Mouse (Mus musculus): ENCODE results near the gene Galnt17.

The Galnt17 gene

DNA sequence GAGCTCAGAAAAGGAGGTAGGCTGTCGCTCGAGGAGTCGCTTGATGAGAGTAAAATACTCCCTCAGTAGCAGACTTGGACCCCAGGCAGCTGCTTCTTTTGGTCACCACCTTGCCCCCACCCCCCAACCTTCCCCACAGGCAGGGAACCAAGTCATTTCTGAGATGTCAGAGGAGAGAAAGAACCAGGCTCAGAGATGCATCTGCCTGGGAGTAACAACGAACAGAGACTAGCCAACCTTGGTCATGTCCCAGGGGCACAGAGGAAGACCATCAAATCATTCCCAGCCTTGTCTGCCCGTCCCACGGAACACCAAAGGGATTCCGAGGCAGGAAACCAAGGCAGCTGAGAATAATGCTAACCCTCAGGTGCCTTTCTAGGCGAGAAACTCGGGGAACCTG, 293.0 kb downstream of the Galnt17 start:
- DNase-seq, result no peak

- DNase-seq, result no peak
Measured at GRCm38 (mm10) chr5:131013816-131014215, 294.5 kb downstream of the Galnt17 start.

GRCm38 (mm10) chr5:131013101-131013500, 295.2 kb downstream of the Galnt17 start:
- no peak for DNase-seq

- DNase-seq, result no peak
Measured at GRCm38 (mm10) chr5:131009510-131009909, 298.8 kb downstream of the Galnt17 start.

- no peak for DNase-seq
Measured at GRCm38 (mm10) chr5:131008507-131008906, 299.8 kb downstream of the Galnt17 start.

- DNase-seq, result no peak
Measured at GRCm38 (mm10) chr5:131007871-131008505, 300.3 kb downstream of the Galnt17 start.

GRCm38 (mm10) chr5:131007198-131007597, 301.1 kb downstream of the Galnt17 start:
- DNase-seq, result peak; percentile 94

DNA sequence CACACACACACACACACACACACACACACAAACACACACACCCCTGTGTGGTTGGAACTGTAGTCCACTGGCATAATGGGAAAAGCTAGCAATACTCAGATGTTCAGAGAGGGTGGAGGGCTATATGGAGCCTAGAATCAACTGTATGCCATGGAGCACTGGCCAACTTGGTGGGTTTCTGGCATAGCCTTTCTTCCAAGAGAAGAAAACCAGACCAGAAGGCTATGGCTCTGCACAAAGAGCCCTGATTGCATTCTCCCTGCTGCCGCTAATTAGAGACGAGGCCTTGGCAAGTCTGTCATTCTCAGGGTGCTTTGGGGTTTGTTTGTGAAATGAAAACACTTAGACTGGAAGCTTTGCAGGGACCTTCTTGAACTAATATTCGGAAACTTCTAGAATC, 301.8 kb downstream of the Galnt17 start:
- peak; percentile 38 for DNase-seq

DNA sequence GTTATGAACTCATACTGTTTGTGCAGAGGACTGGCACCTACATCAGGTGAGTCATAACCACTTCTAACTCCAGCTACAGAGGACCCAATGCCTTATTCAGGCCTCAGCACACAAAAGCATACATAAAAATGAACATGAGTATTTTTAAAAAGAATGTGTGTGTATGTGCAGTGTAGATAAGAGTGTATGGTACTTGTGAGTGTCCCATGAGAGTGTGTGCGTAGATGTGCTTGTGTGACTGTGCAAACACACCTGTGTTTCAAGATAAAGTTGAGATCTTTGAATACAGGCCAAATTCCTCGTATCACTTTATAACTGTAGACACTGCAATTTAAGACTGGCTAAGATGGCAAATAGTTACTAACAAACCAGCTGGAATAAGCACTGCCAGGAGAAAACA, 307.7 kb downstream of the Galnt17 start:
- no peak for DNase-seq

- no peak for DNase-seq
Measured at GRCm38 (mm10) chr5:130979321-130979720, 329.0 kb downstream of the Galnt17 start.

DNA sequence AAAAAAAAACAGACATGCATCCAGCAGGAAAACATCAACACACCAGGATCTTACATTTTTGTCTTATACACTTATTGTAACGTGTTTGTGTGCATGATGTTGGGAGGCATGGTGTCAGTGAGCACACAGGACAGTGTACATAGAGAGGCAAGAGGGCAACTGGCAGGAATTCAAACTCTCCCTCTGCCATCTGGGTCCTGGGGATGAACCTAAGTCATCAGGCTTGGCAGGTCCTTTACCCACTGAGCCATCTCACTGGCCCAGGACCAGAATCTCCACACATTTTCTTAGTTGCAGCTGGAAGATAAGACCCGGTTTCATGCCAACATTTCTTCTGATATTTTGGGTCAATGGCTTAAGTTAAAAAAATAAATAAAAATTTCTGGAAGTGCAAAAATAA, 329.4 kb downstream of the Galnt17 start:
- DNase-seq, result no peak

DNA sequence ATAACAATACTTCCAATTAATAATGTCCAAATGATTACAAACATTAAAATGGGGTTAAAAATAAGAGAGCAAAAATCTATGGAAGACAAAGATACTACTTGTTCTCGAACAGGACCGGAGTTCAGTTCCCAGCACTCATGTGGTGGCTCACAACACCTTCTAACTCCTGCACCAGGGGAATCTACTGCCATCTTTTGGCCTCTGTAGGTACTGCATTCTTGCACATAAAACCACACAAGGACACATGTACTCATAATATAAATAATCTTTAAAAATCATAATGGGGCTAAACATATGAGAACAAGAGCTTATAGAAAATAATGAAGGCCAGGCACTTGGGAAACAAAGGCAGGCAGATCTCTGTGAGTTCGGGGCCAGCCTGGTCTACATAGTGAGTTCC, 330.3 kb downstream of the Galnt17 start:
- DNase-seq, result no peak

GRCm38 (mm10) chr5:130952361-130952760, 355.9 kb downstream of the Galnt17 start:
- DNase-seq, result peak; percentile 64

DNA sequence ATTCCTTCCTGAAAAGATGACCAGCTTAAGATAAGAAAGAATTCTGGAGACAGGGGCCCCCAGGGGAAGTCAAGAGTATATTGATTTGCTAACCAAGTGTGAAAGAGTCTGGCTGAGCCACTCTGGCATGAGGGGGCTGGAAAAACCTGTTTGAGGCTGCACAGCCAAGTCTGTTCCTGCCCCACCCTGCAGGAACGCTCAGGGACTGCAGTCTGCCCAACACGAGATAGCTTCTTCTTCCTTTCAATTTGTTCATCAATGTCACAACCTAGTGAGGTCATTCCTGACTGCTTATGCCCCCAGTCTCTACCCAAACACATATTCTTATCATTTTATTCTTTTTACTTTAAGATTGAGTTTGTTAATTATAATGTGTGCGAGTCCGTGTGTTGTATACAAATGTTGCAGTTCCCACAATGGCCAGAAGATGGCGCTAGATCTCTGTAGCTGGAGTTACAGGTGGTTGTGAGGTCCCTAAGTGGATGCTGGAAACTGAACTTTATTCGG, 357.4 kb downstream of the Galnt17 start:
- no peak for DNase-seq

DNA sequence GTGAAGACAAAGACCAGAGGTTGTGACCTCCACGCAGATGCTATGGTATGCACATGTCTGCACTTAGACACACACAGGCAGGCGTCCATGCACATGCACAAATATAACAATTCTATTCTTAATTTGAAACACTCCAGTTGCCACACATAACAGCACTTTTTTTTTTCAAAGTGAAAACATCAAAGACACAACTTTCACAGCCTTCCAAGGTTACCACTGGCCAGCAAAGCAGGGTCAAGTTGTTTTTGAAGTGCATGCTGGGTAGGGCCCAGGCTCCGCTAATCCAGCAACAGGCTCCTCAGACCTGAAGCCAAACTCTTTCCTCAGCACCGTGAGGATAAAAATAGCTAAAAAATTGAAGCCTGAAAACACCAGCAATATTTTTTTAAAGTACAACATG, 357.9 kb downstream of the Galnt17 start:
- DNase-seq, result no peak

- DNase-seq, result peak; percentile 37
Measured at GRCm38 (mm10) chr5:130949710-130950109, 358.6 kb downstream of the Galnt17 start.

GRCm38 (mm10) chr5:130938911-130939608, 369.2 kb downstream of the Galnt17 start:
- peak; percentile 75 for DNase-seq

DNA sequence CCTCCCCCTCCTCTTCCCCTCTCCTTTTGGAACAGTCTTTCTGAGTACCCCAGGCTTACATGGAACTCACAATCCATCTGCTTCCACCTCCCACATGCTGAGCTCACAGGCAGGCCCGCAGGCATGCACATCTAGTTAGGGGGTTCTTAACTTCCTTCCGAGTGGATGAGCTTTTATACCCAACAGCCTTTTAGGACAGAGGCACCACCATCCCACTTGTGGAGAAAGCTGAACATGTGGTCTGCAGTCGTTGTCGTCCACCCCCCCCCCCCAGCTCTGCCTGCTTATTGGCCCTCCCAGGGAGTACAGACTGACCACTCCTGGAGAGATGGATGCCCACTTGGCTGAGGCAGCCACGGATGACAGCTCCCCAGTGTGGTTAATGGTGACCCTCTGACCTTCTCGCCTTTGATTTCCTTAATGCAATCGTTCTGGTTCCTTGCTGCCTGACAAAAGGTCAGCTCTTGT, 370.0 kb downstream of the Galnt17 start:
- peak; percentile 76 for DNase-seq

DNA sequence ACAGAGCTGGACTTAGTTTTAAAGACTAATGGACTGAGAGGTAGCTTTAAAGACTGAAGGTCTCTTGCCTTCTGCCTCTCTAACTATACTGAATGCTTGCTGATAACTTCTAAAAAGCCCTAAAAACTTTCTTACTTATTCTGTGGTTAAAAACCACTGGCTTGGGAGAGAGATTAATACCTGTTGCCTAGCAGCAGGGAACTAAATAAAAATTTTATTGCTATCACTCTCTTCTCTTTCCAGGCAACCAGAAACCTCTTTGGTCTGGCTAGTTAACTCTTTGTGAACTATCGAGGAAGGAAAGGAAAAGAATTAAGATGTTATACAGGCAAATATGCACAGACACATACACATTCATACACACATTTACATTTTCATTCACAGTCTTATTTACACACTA, 377.3 kb downstream of the Galnt17 start:
- DNase-seq, result no peak

DNA sequence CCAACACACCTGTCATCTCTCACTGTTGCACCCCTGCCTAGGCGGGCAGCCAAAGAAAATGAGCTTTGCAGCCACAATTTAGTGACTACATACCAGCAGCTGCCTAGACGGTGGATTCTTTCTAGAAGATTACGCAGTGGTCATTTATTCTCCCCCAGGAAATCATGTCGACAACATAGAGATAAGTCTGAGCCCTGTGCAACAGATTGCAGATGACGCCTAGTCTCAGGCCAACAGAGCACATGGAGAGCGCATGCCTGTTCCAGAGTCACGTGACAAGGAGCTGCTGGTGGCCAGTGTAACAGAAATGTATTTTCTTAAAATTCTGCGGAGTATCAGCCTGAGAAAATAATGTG, 380.5 kb downstream of the Galnt17 start:
- no peak for DNase-seq

DNA sequence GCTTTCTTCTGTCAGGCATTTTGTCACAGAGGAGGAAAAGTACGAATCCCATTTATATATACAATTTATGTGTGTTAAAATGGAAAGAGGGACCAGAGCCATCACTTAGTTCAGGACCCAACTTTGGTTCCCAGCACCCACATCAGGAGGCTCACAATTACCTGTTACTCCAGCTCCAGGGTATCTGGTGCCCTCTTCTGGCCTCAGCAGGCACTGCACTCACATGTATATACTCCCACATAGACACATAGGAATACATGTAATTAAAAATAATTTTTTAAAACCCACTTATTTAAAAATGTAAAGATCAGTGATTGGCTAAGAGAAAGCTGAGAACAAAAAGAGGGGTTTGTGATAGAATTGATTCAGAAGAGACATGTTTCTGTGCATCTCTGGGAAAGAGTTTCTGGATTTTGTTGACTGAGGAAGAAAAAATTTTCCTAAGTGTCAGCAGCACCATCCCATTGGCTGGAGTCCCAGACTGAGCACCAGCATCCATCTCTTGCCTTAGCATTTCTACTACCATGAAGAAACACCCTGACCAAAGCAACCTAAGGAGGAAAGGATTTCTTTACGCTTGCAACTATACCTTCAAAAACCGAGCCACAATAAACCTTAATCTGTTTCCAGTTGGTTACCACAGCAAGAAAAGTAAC, 381.0 kb downstream of the Galnt17 start:
- DNase-seq, result no peak

DNA sequence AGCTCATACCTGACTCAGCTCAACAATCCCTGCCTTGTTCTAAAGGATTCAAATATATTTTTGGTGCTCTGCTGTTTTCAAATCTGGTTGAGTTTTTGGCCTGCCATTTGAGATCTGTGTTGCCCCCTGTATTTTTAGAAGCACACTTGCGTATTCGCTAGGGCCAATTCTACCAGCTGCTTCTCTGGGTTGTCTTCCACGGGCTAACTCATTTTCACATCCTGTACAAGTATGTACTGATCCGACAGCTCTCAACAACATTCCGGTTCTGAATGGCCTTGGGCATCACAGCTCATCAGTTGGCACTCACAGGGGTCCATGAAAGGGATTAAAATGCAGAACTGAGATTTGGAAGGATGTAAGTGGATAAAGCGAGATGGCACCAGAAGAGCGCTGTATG, 382.6 kb downstream of the Galnt17 start:
- peak; percentile 43 for DNase-seq

DNA sequence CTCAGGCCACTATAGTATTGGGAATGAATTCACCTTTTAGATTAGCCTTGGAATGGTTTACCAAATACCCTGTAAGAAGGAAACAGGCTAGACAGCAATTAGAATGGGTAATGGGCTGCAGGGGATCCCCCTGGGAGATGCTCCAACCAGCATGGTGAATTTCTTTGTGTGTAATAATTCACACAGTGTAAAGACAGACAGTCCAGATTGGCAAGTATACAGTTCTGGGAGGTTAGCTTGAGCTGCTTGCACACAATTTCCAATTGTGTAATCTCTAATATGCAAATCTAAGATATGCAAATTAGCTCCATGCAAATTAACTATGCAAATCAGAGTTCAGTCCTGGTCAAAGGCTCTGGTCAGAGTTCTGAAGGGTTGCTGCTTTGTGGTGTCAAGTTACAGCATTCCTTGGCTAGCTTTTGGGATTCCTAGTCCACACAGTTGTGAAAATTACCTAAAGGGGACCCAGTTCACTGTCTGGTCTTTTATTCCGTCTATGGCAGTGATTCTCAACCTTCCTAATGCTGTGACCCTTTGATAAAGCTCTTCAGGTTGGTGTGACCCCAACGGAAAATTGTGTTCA, 384.0 kb downstream of the Galnt17 start:
- no peak for DNase-seq

GRCm38 (mm10) chr5:130919969-130920368, 388.3 kb downstream of the Galnt17 start:
- DNase-seq, result no peak

Measured in layer of hippocampus, adult 9-11 months (tissue).